Mouse (Mus musculus): ENCODE measurements around the gene Hoxc9.

Gene Hoxc9

GRCm38 (mm10) chr15:102955833-102956640, 20.2 kb upstream of the Hoxc9 start:
- no peak for DNase-seq (ENCODE audit: low spot score)

GRCm38 (mm10) chr15:102956906-102957305, 19.3 kb upstream of the Hoxc9 start:
- DNase-seq (ENCODE audit: low spot score): no peak

- no peak for DNase-seq (ENCODE audit: low spot score)
Measured at GRCm38 (mm10) chr15:102959663-102960191, 16.5 kb upstream of the Hoxc9 start.

GRCm38 (mm10) chr15:102961728-102962127, 14.5 kb upstream of the Hoxc9 start:
- no peak for DNase-seq (ENCODE audit: low spot score)

DNA sequence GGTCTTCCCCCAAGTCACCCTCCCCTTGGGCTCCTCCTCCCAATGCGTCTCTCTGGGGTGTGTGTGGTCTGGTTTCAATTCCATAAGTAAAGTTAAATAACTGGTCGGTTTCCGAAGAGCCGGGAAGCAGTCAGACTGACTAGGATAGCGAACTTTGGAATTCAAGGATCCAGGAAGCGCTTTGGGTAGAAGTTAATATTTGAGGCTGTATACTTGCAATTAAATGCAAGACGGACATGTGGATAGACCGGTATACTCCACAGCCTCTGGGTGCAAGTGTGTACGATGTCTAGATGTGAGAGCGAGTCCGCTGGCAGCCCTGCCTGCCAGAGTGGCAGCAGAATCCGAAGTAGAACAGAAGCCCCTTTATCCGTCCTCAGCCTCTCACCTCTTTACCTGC, 13.7 kb upstream of the Hoxc9 start:
- DNase-seq (ENCODE audit: low spot score): no peak

- no peak for DNase-seq (ENCODE audit: low spot score)
Measured at GRCm38 (mm10) chr15:102963259-102963658, 13.0 kb upstream of the Hoxc9 start.

- peak; percentile 34 for DNase-seq (ENCODE audit: low spot score)
Measured at GRCm38 (mm10) chr15:102963671-102964640, 12.3 kb upstream of the Hoxc9 start.

- no peak for DNase-seq (ENCODE audit: low spot score)
Measured at GRCm38 (mm10) chr15:102965003-102965891, 11.0 kb upstream of the Hoxc9 start.

DNA sequence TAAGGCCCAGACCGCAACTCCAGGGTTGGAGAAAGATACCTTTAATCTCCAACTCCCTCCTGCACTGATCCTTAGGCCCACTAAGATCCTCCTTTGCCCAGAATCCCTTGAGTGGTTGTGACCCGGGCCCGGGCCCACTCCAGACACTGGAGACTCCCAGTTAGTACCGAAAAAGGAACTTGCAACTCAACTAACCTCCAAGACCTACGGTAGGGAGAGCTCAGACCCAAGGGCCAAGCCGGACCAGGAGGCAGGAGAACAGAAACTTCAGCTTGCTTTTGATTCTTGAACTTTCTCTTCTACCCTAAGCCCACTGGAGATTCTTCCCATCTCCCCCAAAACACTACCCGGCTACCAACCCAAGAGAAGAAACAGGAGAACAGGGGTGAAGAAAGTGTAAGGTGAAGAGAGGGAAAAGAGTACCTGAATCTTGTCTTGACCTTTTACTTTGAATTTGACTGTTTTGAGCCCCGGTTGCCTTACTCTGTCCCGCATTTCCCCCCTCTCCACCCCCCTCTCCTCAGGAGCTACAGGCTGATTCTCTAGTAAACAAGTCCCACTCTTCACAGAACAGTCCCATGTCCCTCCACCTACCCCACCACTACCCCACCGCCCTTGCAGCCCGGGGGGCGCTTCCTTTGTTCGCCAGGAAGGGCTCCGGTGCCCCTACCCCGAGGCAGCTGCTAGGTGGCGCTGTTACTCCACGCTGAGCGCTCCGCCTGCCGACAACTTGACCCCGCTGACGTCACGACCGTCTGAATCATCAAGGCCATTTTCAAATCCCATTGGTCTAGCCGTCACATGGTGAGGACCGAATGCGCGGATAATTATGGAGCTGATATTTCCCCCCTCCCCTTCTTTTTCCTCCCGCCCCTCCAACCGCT, 10.1 kb upstream of the Hoxc9 start:
- peak; percentile 80 for DNase-seq (ENCODE audit: low spot score)

- no peak for DNase-seq (ENCODE audit: low spot score)
Measured at GRCm38 (mm10) chr15:102966776-102967311, 9.4 kb upstream of the Hoxc9 start, which contains the start of gene Hoxc10. Gene Hoxc10 (plus strand): TSS chr15:102966796.

DNA sequence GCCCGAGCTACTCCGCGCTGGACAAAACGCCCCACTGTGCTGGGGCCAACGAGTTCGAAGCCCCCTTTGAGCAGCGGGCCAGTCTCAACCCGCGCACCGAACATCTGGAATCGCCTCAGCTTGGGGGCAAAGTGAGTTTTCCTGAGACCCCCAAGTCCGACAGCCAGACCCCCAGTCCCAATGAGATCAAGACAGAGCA, 9.0 kb upstream of the Hoxc9 start, which contains the start of gene Hoxc5:
Gene Hoxc5, plus strand, starts transcription at position 132 of the 199 bp plus-strand sequence.
- no peak for DNase-seq (ENCODE audit: low spot score)

GRCm38 (mm10) chr15:102967511-102968397, 8.5 kb upstream of the Hoxc9 start:
- no peak for DNase-seq (ENCODE audit: low spot score)

DNA sequence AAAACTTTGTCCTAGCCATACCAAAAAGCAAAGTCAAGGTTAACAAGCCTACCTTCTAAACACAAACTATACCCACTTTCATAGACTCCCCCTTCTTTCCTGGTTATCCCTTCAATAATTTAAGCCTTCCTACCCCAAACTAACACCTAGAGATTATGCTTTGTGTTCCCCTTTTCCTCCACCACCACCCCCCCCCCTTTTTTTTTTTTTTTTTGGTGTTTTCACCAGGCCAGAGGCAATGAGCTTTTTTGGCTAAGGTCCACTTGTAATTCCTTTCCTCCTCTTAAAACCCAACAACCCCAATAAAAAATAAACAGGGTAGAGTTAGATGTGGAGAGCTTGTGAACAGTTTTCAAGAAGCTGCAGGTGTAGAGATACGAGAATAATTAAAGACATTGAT, 6.9 kb upstream of the Hoxc9 start:
- DNase-seq (ENCODE audit: low spot score): no peak

GRCm38 (mm10) chr15:102970740-102971139, 5.5 kb upstream of the Hoxc9 start:
- no peak for DNase-seq (ENCODE audit: low spot score)

DNA sequence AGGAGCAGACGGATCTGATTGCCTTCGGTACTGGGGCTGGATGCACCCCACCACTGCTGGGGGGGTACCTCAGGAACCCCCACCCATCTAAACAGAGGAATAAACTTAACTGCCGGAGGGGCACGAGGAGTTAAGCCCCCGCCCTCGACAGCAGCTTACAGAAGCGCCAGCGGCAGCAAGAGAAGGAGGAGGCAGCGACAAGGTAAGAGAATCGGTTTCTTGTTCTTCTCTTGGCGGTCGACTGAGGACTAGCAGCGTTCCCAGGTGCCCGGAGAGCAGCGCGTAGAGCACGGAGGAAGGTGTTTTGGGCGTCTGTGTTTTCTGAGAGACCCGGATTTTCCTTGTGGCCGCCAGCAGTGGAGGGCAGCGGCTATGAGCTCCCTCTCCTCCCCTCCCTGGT, 4.0 kb upstream of the Hoxc9 start:
- DNase-seq (ENCODE audit: low spot score): no peak

DNA sequence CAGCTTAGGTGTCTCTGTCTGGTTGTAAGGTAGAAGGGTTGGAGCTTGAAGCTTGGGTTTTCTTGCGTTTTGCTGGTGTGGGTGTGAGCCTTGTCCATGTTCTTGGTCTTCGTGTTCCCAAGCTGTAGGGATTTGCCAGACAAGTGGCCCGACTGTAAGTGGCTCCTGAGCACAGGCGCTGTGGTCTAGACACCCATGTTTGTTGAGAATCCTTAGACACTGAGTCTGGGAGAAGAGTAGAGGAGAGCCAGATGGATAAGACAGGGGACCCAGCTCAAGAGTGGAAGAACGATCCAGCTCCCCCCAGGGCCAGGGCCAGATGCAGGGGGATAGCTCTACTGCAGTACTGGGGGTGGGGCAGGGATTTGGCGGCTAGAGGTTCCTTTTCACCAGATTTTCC, 3.5 kb upstream of the Hoxc9 start:
- no peak for DNase-seq (ENCODE audit: low spot score)

DNA sequence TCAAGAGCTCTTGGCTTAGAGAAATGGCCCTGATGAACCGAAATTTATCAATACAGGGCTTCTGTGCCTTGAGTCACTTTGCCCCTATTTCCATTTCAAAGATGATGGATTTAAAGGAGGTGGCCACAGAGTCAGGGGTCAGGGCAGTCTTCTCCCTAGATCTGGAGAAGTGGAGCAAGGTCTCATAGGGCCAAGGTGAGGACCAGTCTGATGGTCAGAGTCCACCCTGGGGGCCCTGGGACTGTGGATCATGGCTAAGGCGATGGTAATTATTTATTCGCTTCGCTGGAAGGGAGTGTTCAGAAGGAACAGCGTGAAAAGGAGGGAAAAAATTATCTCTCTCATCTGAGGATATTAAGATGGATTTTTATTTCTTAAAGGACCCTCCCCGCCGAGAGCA, 1.2 kb upstream of the Hoxc9 start:
- no peak for DNase-seq (ENCODE audit: low spot score)

GRCm38 (mm10) chr15:102975688-102976111, 539 bp upstream of the Hoxc9 start:
- DNase-seq (ENCODE audit: low spot score): peak; percentile 33

- peak; percentile 39 for DNase-seq (ENCODE audit: low spot score)
Measured at GRCm38 (mm10) chr15:102976631-102977422, 588 bp downstream of the Hoxc9 start.

Data from ovary, postnatal 36 days (tissue).